Mouse (Mus musculus): ENCODE measurements around the gene Celsr1. TPM values are rescaled to one million over a fixed set of nuclear protein-coding genes. Genes with fewer than 3 reads are reported as not detected.
A peak's percentile ranks its signal among the peaks of the same experiment; 100 is the strongest.

Gene Celsr1
- polyA plus RNA-seq, 1 experiment from 2014 or later: 2.0 TPM

DNA sequence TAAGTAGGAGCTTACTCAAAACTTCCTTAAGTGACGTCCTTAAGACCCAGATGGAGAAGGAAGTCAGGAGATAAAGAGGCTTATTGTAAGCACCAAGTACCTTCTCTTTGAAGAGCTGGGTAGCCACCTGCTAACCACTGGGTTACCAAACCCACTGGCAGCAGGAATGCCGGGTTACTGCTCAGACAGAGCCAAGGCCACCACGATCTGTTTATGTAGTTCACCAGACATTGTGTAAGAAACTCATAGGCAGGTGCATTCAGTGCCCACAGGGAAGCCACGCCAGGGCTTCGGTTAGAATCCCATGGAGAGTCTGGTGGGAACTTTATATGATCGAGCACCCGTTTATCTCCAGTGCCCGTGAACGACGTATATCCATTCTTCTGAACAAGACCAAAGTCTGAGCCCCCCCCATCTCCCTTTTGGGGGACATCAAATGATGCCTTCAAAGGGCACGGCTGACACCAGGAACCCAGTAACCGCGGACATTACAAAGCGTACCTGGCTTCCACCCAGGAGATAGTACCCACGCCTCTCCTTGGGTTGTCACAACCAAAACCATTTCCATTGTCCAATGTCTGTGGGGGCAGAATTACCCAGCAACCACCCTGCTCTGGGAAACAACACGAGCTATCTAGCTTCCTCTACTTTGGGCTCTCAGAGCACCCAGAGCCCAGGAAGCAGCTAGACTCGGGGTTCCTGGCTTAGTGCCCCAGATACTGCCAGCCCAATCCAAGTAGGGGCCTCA lies 42.7 kb downstream of the Celsr1 start:
- no peaks in the 10 kb centered on the region for H3K4me1 ChIP-seq (replicated peaks; ENCODE audit: control insufficient read depth, insufficient read depth)
- 76% methylated on average over 17 of the region's 17 CpGs for WGBS

DNA sequence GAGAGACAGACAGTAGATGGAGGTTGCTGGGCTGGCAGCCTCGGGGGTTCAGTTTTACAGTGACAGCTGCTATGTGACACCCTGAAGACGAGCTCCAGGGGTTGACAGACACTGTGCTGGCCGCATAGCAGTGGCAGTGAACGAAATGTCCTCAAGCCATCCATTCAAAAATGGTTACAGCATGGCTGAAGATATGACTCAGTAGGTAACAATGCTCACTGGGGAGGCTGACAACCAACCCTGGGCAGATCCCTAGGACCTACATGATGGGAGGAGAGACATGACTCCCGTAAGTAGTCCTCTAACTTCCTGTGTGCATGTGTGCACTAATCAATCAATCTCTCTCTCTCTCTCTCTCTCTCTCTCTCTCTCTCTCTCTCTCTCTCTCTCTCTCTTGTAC lies 45.7 kb downstream of the Celsr1 start:
- 0 out of 2 replicates have a peak, but pooled peaks have one; percentile 28 for ATAC-seq (ENCODE audit: low FRiP score, low TSS enrichment)
- WGBS: 52% methylated on average over 5 of the region's 5 CpGs
- no peaks in the 10 kb centered on the region for H3K27me3 ChIP-seq (ENCODE audit: control insufficient read depth, insufficient read depth, low read length)

More for the DNA sequence above, 42.7 kb downstream of the Celsr1 start:
- DNase-seq (ENCODE audit: low spot score) (no peak), ATAC-seq (ENCODE audit: low FRiP score, low TSS enrichment) (no peak)
- no peak overlapping the region for H3K9ac ChIP-seq (ENCODE audit: low read length)
- no peak overlapping the region for H3K4me2 ChIP-seq (replicated peaks; ENCODE audit: low read depth)
- no peaks in the 10 kb centered on the region for H3K36me3 ChIP-seq (ENCODE audit: control insufficient read depth, insufficient read depth, low read length)
- H3K27me3 ChIP-seq (ENCODE audit: control insufficient read depth, insufficient read depth, low read length): no peaks in the 10 kb centered on the region
- H3K4me3 ChIP-seq (ENCODE audit: low read depth, low read length): no peak overlapping the region
- H3K27ac ChIP-seq (replicated peaks): no peak overlapping the region
- no peaks in the 10 kb centered on the region for H3K9me3 ChIP-seq (ENCODE audit: control insufficient read depth, low read length)
- TF ChIP-seq CTCF (IDR thresholded peaks at IDR 0.05; ENCODE audit: low read depth): no peak
- no peak for TF ChIP-seq EP300 (optimal IDR thresholded peaks at IDR 0.05)

DNA sequence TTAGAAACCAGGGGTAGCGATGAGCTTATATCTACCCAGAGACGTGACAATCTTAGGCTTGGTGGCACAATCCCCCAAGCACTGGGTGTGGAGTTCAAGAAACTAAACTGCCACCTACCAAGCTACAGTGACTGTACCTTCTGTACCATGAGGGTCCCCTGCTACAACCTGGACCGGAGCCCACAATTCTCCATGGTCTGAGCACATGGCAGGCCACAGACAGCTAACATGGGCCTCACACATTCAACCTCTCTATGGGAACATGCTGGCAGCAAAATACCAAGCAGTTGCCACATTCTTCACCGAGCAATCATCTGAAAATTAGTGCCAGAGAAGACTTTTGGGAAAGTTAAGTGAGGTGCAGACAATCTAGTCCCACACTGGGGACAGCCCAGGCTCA lies 47.4 kb downstream of the Celsr1 start:
- Histone ChIP-seq H3K4me2 (replicated peaks; ENCODE audit: low read depth) (no peak overlapping the region), H3K9me3 (ENCODE audit: control insufficient read depth, low read length) (no peaks in the 10 kb centered on the region), H3K4me3 (ENCODE audit: low read depth, low read length) (no peak overlapping the region), H3K9ac (ENCODE audit: low read length) (no peak overlapping the region), H3K27me3 (ENCODE audit: control insufficient read depth, insufficient read depth, low read length) (no peaks in the 10 kb centered on the region), H3K36me3 (ENCODE audit: control insufficient read depth, insufficient read depth, low read length) (no peaks in the 10 kb centered on the region), H3K27ac (replicated peaks) (no peak overlapping the region), H3K4me1 (replicated peaks; ENCODE audit: control insufficient read depth, insufficient read depth) (no peaks in the 10 kb centered on the region)
- WGBS: 94% methylated on average over 4 of the region's 4 CpGs
- ATAC-seq (ENCODE audit: low FRiP score, low TSS enrichment): no peak
- DNase-seq (ENCODE audit: low spot score): no peak
- TF ChIP-seq EP300 (optimal IDR thresholded peaks at IDR 0.05) (no peak), CTCF (IDR thresholded peaks at IDR 0.05; ENCODE audit: low read depth) (no peak)

More for the DNA sequence above, 45.7 kb downstream of the Celsr1 start:
- no peak for DNase-seq (ENCODE audit: low spot score)
- Histone ChIP-seq H3K4me2 (replicated peaks; ENCODE audit: low read depth) (no peak overlapping the region), H3K4me1 (replicated peaks; ENCODE audit: control insufficient read depth, insufficient read depth) (no peaks in the 10 kb centered on the region), H3K4me3 (ENCODE audit: low read depth, low read length) (no peak overlapping the region), H3K9ac (ENCODE audit: low read length) (no peak overlapping the region), H3K9me3 (ENCODE audit: control insufficient read depth, low read length) (no peaks in the 10 kb centered on the region), H3K36me3 (ENCODE audit: control insufficient read depth, insufficient read depth, low read length) (no peaks in the 10 kb centered on the region), H3K27ac (replicated peaks) (no peak overlapping the region)
- TF ChIP-seq CTCF (IDR thresholded peaks at IDR 0.05; ENCODE audit: low read depth) (no peak), EP300 (optimal IDR thresholded peaks at IDR 0.05) (no peak)

DNA sequence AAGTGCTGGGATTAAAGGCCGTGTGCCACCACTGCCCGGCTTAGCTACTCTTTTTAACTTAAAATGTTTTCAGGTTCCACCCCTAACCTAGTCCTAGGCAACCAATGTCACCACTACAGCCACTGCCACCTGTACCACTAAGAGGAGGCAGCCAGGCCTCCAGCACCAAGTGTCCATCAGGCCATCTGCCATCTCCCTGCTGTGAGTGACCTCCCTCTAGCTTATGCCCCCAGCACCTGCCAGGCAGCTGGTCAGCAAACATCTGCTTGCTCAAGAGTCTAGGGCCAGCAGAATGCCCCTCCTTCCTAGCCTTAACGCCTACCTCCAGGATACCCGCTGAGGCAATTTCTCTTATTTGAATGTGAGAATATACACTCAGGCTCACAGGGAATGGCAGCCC lies 48.0 kb downstream of the Celsr1 start:
- Histone ChIP-seq H3K4me1 (replicated peaks; ENCODE audit: control insufficient read depth, insufficient read depth) (no peaks in the 10 kb centered on the region), H3K4me3 (ENCODE audit: low read depth, low read length) (no peak overlapping the region), H3K9me3 (ENCODE audit: control insufficient read depth, low read length) (no peaks in the 10 kb centered on the region), H3K9ac (ENCODE audit: low read length) (no peak overlapping the region), H3K27me3 (ENCODE audit: control insufficient read depth, insufficient read depth, low read length) (no peaks in the 10 kb centered on the region), H3K27ac (replicated peaks) (no peak overlapping the region), H3K36me3 (ENCODE audit: control insufficient read depth, insufficient read depth, low read length) (no peaks in the 10 kb centered on the region), H3K4me2 (replicated peaks; ENCODE audit: low read depth) (no peak overlapping the region)
- ATAC-seq (ENCODE audit: low FRiP score, low TSS enrichment): no peak
- TF ChIP-seq CTCF (IDR thresholded peaks at IDR 0.05; ENCODE audit: low read depth) (no peak), EP300 (optimal IDR thresholded peaks at IDR 0.05) (no peak)
- DNase-seq (ENCODE audit: low spot score): no peak
- WGBS: 84% methylated on average over 4 of the region's 4 CpGs

DNA sequence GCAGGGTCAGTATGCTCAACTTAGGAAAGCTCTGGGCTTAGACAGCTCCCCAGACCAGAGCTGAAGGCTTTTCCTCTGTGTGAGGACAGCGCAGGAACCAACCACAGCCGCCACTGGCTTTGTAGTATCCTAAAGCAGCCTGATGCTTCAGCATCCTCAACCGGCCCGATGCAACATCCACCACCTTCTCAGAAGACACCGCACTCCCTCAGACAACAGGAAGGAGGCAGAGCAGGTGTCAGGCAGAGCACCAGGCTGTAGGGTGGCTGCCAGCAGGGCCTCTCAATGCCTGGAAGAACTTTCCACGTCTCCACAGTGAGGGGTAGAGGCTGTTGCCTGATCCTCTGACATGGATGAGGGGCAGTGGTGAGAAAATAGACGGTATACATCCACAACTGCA lies 50.4 kb downstream of the Celsr1 start:
- WGBS: 84% methylated on average over 7 of the region's 7 CpGs
- ATAC-seq (ENCODE audit: low FRiP score, low TSS enrichment): no peak
- Histone ChIP-seq H3K9me3 (ENCODE audit: control insufficient read depth, low read length) (no peaks in the 10 kb centered on the region), H3K9ac (ENCODE audit: low read length) (no peak overlapping the region), H3K4me3 (ENCODE audit: low read depth, low read length) (no peak overlapping the region), H3K4me1 (replicated peaks; ENCODE audit: control insufficient read depth, insufficient read depth) (no peaks in the 10 kb centered on the region), H3K27me3 (ENCODE audit: control insufficient read depth, insufficient read depth, low read length) (no peaks in the 10 kb centered on the region), H3K36me3 (ENCODE audit: control insufficient read depth, insufficient read depth, low read length) (no peaks in the 10 kb centered on the region), H3K4me2 (replicated peaks; ENCODE audit: low read depth) (no peak overlapping the region), H3K27ac (replicated peaks) (no peak overlapping the region)
- TF ChIP-seq EP300 (optimal IDR thresholded peaks at IDR 0.05): no peak
- no peak for TF ChIP-seq CTCF (IDR thresholded peaks at IDR 0.05; ENCODE audit: low read depth)
- DNase-seq (ENCODE audit: low spot score): no peak

DNA sequence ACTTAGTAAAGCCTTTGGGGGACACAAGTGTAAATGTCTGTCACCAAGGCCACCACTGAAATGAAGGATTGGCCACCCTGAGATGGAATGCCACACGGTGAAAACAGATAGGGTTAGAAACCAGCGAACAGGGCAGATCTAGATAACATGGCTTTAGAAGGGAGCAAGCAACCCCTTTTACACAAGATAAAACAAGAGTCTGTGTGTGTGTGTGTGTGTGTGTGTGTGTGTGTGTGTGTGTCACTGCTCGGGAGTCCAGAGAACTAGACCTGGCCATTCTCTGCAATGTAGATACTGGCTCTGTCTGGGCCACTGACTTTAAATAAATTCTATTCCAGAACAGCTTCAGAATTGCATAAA lies 51.2 kb downstream of the Celsr1 start:
- 41% methylated on average over 3 of the region's 3 CpGs for WGBS
- H3K27me3 ChIP-seq (ENCODE audit: control insufficient read depth, insufficient read depth, low read length): no peaks in the 10 kb centered on the region
- H3K9me3 ChIP-seq (ENCODE audit: control insufficient read depth, low read length): no peaks in the 10 kb centered on the region
- no peak overlapping the region for H3K27ac ChIP-seq (replicated peaks)
- no peak for TF ChIP-seq CTCF (IDR thresholded peaks at IDR 0.05; ENCODE audit: low read depth)
- TF ChIP-seq EP300 (optimal IDR thresholded peaks at IDR 0.05): no peak
- no peak overlapping the region for H3K4me2 ChIP-seq (replicated peaks; ENCODE audit: low read depth)
- no peaks in the 10 kb centered on the region for H3K4me1 ChIP-seq (replicated peaks; ENCODE audit: control insufficient read depth, insufficient read depth)
- H3K9ac ChIP-seq (ENCODE audit: low read length): no peak overlapping the region
- ATAC-seq (ENCODE audit: low FRiP score, low TSS enrichment) (no peak), DNase-seq (ENCODE audit: low spot score) (no peak)
- no peak overlapping the region for H3K4me3 ChIP-seq (ENCODE audit: low read depth, low read length)
- no peaks in the 10 kb centered on the region for H3K36me3 ChIP-seq (ENCODE audit: control insufficient read depth, insufficient read depth, low read length)

All from stomach, postnatal 0 days (tissue).